Mouse (Mus musculus) common myeloid progenitor, adult 5-6 weeks (primary cell): ENCODE measurements around the gene Tada1. TPM values are rescaled to one million over a fixed set of nuclear protein-coding genes. Genes with fewer than 3 reads are reported as not detected.

ENCODE experiments used
- ATAC-seq: replicated peaks from 2 replicates; pipeline ENCODE4 v1.8.0; 2016; ENCODE audit warnings: low read depth, mild to moderate bottlenecking, moderate TSS enrichment, inconsistent platforms; ENCODE audit not compliant: poor library complexity, severe bottlenecking
- total RNA-seq: library from RNA; stranded (forward); fragments of 200-1000, 187-1606 nt; gene quantifications from 2 replicates; pipeline ENCODE4 v1.2.3, GENCODE M21; 2017

The Tada1 gene
- total RNA-seq, 1 experiment from 2014 or later: 43.2 TPM

DNA sequence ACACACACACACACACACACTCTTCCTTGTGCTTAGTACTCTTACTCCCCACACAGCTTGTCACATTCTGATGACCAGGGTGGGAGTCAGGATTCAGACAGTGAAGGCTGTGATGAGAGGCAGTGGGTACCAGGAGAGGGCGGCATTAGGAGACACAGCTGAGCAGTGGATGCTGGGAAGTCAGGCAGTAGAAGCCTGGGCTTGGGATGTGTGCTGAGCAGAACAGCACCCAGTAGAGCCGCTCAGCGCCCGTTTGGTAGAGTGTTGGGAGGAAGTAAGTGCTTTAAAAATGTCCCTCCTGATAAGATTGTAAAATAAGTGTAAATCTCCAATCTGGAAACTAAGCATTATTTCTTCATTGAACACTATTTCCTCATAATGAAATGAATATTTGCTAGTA lies 3.7 kb downstream of the Tada1 start:
- ATAC-seq: no peak

DNA sequence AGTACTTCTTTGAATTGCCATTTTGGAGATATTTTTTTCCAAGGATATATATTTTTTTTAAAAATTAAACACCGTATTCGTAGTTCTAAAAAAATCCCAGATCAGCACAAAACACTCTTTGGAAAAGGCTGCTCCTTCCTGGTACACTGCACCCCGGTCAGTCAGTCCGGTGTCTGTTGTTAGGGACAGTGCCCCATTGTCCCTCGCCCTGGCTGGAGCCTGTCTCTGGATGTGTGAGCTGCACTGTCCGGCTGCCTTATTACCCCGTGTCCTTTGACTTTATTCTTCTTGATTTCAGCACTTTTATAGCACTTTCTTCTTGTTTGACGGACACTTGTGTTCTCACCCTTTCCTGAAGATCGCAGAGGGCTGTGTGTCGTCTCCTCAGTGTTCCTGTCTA lies 5.7 kb downstream of the Tada1 start:
- no peak for ATAC-seq

DNA sequence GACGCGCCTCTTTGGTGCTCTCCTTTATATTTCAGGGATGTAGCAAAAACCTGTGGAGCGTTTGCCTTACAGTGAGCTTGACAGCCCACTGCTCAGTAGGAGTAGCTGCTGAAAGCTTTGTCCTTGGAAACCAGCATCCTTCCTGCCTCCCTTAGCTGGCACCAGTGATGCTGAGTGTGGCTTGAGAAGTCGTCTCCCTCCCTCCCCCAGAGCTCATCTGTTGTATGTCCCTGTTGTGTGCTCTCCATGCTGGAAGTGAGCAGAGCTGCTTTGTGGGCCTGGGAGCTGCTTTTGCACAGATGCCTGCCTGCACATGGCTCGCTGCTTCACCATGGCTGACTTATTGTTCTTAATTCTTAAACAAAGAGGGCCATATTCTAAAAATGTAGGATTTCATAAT lies 6.5 kb downstream of the Tada1 start:
- no peak for ATAC-seq

DNA sequence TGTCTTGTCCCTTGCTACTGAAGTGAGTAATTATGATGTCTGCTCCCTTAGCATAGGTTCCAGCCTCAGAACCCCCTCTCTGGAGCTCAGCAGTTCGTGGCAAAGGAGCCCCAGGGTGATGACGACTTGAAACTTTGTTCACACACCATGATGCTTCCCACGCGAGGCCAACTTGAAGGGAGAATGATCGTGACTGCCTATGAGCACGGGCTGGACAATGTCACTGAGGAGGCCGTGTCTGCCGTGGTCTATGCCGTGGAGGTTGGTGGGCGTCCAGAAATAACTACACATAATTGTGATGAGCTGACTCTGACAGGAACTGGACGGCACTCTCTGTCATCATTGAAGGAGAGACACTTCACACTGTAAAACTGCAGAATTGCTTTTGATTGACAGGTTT lies 9.6 kb downstream of the Tada1 start:
- ATAC-seq: no peak

DNA sequence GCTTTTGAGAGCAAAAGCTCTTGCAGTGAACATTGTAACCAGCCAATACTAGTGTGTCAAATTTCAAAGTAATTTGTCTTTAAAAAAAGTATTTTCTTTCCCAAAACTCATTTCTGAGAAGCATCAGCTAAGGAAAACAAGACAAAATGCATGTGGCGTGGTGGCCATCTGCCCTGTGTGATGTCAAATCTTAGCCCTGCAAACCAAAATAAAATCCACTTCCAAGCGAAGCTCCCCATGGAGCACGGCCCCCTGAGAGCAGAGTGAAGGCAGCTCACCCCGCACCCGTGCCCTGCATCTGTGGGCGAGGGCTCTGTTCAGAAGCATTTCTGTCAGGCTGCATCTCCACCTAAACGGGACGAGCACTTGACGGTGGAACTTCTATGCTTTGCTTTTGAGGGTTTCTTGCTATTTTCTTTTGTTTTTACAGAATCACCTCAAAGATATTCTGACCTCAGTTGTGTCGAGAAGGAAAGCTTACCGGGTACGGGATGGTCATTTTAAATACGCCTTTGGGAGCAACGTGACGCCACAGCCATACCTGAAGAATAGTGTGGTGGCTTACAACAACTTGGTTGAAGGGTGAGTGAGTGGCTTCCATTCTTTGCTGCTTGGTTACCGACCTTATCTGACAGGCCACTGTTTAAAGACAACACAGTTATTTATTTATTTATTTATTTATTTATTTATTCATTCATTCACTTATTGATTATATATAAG lies 10.7 kb downstream of the Tada1 start:
- ATAC-seq: no peak

DNA sequence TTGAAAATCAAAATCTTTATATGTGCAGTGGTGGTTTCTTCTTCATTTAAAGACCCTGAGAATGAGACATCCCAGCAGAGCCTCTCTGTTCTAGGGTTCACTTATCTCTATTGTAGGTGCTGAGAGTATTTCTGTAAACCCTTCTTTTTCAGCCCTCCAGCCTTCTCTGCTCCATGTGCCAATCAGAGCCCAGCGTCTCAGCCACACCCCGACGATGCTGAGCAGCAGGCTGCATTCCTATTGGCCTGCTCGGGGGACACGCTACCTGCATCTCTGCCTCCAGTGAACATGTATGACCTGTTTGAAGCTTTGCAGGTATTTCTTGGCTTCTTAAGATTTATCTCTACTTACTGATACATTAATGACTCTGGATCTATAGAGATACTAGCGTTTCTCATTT lies 12.8 kb downstream of the Tada1 start:
- ATAC-seq: no peak

DNA sequence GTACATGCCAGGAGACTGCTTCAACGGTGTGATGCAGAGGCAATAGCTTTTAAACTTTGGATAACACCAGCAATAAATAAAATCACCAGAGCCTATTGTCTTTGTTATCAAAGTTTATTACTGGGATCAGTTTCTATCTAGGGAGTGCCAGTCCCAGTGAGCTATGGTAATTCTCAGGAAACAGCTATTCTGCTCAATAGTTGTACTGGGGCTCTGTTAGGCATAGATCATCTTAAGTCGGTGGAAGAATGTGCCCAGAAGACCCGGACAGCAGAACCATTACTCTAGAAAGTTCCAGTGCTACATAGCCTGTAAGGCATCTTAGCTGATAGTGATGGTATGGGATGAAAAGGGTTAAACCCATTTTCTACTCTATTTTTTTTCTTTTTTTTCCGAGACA lies 15.9 kb downstream of the Tada1 start:
- no peak for ATAC-seq

DNA sequence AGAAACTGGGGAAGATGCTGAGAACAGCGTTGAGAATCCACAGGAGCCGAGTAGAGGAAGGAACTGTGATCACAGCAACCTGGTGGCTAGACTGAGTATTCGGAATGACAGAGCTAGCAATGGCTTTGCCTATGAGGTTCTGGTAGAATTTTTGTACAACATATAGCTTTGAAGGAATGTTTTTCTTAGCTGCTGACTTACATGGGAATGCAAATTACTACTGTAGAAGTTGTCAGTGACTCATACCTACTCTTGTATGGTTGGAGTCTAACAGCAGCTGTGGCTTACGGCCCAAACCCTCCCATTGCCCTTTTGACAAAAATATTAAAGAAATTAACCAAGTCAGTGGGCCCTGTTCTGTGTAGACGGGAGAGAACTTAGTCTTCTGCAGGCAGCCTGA lies 16.8 kb downstream of the Tada1 start:
- no peak for ATAC-seq

DNA sequence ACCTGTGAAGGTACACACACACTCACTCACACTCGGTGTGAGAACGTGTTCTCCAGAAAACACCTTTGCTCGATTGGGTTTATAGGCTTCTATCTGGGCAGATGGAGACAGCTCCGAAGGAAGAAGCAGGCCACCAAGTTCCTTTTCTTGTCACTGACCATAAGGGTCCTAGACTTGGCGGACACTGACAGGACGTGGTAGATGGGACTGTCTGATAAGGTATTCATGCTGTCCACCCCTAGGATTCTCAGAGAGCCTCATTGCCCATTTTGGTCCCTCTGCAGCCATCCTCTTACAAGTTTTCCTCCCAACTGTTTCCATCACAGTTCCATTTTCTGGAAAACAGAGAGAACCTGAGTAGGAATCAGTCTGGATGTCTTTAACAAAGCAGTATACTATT lies 17.5 kb downstream of the Tada1 start:
- no peak for ATAC-seq

DNA sequence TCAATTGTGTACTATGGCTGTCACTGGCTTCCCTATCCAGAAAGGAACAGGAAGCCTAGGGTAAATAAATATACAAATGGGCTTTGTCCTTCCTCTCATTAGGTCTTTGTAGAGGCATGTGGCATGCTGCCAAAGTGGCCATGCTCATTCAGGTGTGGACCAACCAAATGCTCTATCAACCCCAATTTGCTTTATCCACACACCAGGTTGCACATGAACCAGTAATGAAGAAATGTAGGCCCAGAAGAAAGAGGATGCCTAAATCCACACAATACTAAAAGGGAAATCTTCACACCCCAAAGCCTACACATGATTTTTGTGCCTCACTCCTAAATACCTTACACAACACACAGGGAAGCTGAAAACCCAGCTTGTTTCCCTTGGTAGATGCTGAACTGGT lies 22.6 kb downstream of the Tada1 start:
- ATAC-seq: no peak

DNA sequence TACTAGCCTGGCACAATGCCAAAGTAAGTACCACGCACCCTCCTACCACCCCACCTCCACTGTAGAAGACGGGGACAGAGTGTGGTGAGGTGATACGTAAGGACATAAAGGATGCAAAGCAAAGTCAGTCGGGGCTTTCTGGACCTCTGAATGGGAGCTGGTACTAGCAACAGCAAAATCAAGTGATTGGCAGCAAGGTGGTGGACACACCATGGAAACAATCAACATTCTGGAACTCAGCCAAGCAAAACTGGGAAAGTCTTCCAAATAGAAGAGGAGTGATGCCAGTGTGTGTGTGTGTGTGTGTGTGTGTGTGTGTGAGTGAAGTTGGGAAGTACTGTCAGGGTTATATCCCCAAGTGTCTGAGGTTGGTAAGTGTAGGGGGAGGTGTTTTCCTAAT lies 23.1 kb downstream of the Tada1 start:
- ATAC-seq: no peak

DNA sequence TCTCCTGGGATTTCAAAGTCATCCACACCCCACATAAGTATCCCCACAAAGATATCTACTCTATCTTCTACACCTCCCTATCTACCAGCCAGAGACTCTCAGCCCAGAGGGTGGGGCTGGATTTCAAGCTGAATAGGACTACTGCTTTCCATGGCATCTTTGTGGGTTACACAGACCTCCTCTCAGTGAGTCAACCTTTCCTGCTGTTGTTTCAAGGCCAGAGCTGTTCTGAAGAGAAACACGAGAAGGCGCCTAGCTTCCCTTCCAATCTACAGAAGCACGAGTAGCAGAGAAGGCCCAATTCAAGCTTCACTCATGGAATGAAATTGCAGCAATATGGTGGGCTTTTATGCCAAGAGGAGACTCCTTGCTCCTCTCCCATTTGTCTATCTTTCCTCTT lies 24.9 kb downstream of the Tada1 start:
- ATAC-seq: no peak

DNA sequence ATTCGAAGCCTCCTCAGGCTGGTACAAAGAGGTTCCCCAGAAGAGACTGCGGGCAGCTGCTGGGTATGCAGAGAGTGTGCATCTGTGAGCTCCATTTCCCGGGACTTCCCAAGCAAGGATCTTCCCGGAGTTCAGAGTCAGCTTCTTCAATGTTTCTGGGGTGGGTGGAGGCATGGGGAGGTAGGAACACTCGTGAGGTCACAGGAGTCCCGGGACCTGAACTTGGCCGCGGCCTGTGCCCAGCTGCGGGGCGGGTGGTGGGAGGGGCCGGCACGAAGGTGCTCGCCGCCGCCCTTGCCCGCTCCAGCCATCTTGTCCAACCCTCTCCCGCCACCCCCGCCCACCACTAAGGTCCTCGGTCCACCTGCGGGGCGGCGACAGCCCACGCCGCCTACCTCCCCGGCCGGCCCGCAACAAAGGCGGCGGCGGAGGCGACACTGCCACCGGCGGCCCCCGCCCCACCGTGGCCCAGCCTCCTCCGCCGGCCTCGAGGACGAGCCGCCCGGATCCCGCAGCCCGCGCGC lies 30.3 kb downstream of the Tada1 start:
- ATAC-seq: peak; percentile 43

DNA sequence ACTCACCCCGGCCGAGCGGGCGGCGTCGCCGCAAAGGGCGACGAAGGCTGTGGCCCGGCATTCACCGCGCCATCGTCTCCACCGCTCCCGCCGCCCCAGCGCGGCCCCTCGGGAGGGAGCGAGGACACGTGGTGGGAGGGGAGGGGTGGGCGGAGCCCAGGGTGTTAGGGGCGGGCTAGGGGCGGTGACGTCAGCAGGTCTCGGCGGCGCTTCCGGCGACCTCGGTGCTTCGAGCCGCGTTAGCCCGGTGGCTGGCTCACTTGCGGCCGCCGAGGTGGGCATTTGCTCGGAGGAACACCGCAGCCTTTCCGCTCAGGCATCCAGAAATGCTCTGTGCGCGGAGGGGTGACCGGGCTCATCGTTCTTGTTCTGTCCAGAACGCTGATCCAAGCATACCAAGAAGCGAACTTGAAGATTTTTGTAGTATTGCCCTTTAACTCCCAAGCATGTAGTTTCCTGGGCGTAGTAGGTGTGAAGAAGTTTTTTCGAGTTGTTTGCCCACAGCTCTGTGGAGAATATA lies 30.9 kb downstream of the Tada1 start, which contains the start of gene Pogk:
Pogk (minus strand) TSS at position 163 of the 520 bp plus-strand sequence.
- ATAC-seq: peak; percentile 85

DNA sequence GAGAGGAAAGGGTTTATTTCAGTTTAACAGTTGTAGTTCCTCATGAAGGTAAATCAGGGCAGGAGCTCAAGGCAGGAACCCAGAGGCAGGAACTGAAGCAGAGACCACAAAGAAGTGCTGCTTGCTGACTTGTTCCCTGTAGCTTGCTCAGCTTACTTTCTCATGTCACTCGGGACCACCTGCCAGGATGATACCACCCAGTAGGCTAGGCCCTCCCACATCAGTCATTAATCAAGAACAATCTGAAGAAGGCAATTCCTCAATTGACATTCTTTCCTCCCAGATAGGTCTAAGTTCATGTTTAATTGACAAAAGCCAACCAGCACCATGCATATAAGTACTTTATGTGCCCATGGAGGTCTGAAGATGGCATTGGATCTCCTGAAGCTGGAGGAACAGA lies 32.6 kb downstream of the Tada1 start:
- ATAC-seq: no peak

DNA sequence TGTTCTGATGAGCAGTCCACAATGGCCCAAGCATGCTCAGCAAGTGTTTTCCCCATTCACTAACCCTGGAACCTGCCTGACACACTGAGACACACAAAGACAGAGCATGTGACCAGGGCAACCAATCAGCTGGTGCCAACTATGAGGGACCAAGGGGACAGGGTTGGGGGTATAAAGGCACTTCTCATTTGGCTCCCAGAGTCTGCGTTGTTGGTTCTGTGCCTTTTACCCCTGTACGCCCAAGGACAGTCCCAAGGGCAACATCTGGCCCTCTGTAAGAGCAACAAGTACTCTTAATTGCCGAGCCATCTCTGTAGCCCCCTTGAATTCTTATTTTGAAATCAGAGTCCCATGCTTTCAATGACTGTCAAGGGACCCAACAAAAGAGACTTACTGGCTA lies 33.4 kb downstream of the Tada1 start:
- ATAC-seq: no peak

DNA sequence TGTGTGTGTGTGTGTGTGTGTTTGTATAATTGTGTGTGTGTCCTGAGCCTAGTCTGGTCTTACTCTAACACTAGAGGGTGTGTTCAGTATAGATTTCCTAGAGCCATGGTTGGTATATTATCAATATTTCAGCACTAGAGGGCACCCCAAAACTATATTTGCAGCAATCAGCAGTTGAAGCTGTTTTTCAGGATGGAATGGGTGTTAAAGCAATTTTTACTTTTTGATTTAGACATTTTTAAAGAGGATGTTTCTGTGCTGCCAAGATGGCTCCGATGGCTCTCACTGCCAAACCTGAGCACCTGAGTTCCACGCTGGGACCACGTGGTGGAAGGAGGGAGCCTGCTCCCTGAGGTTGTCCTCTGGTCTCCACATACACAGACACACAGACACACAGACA lies 50.2 kb downstream of the Tada1 start:
- peak; percentile 76 for ATAC-seq

DNA sequence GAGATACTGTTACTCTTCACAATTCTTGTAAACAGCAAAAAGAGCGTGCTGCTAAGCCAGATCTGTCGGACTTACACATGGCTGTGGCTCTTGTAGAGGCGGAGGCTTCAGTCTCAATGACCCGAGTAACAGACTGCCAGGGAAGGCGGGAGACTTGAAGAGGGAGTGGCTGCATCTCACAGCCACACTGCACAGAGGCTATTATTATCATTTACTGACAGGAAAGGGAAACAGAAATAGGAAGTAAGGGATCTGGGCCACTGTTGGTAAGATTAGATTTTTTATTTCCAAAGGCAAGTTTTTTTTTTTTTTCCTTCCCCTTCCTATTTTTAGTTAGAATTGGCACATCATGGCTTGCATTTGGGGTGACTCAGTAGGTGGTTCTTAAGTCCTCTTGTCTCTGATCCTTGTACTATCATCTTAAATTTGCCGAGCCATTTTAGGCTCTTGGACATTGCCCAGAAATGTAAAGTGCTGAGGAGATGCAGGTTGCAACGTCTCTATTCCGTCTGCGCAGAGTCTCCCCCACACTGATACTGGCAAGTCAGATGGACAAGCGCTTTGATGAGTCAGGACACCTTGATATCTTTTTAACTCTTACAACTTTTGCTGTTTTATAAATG lies 51.0 kb downstream of the Tada1 start:
- peak; percentile 94 for ATAC-seq

DNA sequence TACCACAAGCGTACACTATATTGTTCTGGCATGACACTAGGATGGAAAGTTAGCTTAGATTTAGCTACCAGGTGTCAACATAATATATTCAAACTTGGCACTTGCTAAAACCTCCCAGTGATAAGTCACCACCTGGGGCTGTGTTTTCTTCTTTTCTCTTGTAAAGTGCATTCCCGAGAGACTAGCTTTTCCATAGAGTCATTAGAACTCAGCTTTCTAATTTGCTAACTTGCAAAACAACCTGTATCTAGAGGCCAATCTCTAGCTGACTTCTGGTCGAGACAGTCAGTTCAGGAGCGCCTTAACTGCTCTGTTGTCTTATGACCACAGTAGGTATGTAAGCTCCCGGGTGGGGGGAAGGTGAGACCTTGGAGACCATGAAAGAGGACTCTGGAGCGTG lies 60.5 kb downstream of the Tada1 start:
- no peak for ATAC-seq

DNA sequence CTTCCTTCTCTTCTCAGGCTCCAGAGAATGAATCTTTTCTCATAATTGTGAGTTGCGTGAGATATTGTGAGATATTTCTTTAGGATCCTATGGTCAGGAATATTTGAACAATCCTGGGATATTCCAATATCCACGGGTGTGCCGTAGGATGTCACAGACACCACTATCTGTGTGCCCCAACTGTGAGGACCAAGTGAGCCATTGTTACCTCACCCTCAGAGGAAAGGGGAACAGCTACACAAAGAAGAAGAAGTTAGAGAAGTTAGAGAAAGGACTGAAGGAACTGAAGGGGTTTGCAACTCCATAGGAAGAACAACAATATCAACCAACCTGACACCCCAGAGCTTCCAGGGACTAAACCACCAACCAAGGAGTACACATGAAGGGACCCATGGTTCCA lies 63.1 kb downstream of the Tada1 start:
- ATAC-seq: no peak
